Mouse (Mus musculus) induced T-regulatory cell, adult 2 months (primary cell): ENCODE data around the gene Erf.

ENCODE experiments used
- DNase-seq: peaks from one replicate; pipeline ENCODE4 v3.0.0-alpha.2; 2012; ENCODE audit warnings: low read depth

The Erf gene

GRCm38 (mm10) chr7:25238829-25239623 is 11.5 kb downstream of the Erf start:
- DNase-seq = peak; percentile 95

- DNase-seq = peak; percentile 99
Observed at GRCm38 (mm10) chr7:25238015-25238706, 12.4 kb downstream of the Erf start.

GRCm38 (mm10) chr7:25237249-25238014 is 13.1 kb downstream of the Erf start, which contains the start of gene Gsk3a:
Gsk3a (minus strand) TSS chr7:25237851.
- DNase-seq = no peak

GRCm38 (mm10) chr7:25235526-25235925 is 15.0 kb downstream of the Erf start:
- no peak for DNase-seq

GRCm38 (mm10) chr7:25233061-25233460 is 17.5 kb downstream of the Erf start:
- no peak for DNase-seq

- DNase-seq = peak; percentile 45
Observed at GRCm38 (mm10) chr7:25232101-25232648, 18.4 kb downstream of the Erf start.

- DNase-seq = no peak
Observed at GRCm38 (mm10) chr7:25230690-25231285, 19.8 kb downstream of the Erf start.

- DNase-seq = no peak
Observed at GRCm38 (mm10) chr7:25227523-25228300, 22.8 kb downstream of the Erf start.

- DNase-seq = no peak
Observed at GRCm38 (mm10) chr7:25222275-25222967, 28.1 kb downstream of the Erf start.

GRCm38 (mm10) chr7:25221102-25221883 is 29.3 kb downstream of the Erf start, which contains the start of gene Zfp526:
Zfp526 (plus strand) TSS chr7:25221425.
- peak; percentile 99 for DNase-seq

GRCm38 (mm10) chr7:25220457-25221101 is 30.0 kb downstream of the Erf start, which contains the start of gene Dedd2:
Dedd2 (minus strand) TSS chr7:25220615.
- DNase-seq = peak; percentile 71

- peak; percentile 99 for DNase-seq
Observed at GRCm38 (mm10) chr7:25219756-25220456, 30.7 kb downstream of the Erf start.

- no peak for DNase-seq
Observed at GRCm38 (mm10) chr7:25219416-25219750, 31.2 kb downstream of the Erf start.

GRCm38 (mm10) chr7:25218705-25219415 is 31.7 kb downstream of the Erf start:
- DNase-seq = peak; percentile 78

GRCm38 (mm10) chr7:25217653-25218395 is 32.7 kb downstream of the Erf start:
- DNase-seq = peak; percentile 44

- DNase-seq = no peak
Observed at GRCm38 (mm10) chr7:25214172-25214571, 36.4 kb downstream of the Erf start.

GRCm38 (mm10) chr7:25213099-25213498 is 37.5 kb downstream of the Erf start:
- peak; percentile 57 for DNase-seq
